9 mouse cellular contexts compared by ENCODE assay signal in the genomic region with DNA sequence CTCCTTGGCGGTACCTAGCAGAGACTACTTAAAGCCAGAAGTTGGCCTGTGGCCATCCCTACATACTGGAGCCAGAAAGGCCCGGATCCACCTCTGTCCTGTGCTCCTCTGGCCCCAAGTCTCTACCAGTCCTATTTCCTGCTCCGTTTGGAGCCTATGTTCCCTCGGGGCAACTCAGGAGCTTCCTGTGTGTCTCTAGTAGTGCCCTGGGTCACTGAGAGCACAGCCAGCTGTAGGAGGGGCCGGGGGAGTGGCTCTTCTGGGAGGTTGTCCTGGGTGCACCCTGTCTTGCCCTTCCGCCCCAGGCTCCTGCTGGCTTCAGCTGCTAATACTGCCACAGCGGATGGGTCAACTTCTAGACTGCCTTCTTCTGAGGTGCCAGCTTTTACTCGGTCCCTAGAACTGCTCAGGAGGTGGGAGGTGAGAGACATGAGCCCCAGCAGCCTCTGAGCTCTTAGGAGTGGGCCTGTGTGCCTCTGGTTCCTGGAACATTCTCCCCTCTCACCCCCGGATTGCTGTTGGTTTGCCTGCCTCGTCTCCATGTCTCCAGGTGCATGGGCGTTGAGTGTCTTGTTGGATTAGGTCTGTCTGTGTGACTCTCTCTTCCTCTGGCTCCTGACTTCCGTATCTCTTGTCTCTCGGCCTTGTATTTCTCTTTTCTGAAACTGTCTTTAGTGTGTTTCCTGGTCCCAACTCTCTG. TPM values are rescaled to one million over a fixed set of nuclear protein-coding genes. Genes with fewer than 3 reads are reported as not detected.
A peak's percentile ranks its signal among the peaks of the same experiment; 100 is the strongest.
DNase-seq lines count a peak whose midpoint lies in the region; ATAC-seq and TF ChIP-seq lines count a peak whose summit lies in the region.
"Had no signal": no experiment of that assay in that cellular context is flagged by ENCODE, and none has a peak within 500 bp of the region (broad histone marks: within the 10 kb centered on the region; RNA-seq: fewer than 3 reads in every experiment).

No protein-coding gene starts in this region.

- peak overlapping the region; percentile 62 for H3K4me2 ChIP-seq in CH12.LX (ENCODE audit: insufficient read depth, low read depth, poor library complexity, severe bottlenecking)
- H3K4me2 ChIP-seq in embryonic facial prominence, embryonic 13.5 days: no peak overlapping the region
- no peak overlapping the region for H3K4me2 ChIP-seq in liver, embryonic 13.5 days

- intact Hi-C loops in heart, postnatal 25 days (cut with DNase I): no loop called here

- H3K79me2 ChIP-seq in CH12.LX (replicated peaks; ENCODE audit: control insufficient read depth, extremely low read depth, insufficient read depth, poor library complexity, severe bottlenecking): 0 out of 2 replicates have a peak, but pooled peaks cover 3% of the 10 kb centered on the region

- no peak for TF ChIP-seq CTCF in CH12.LX (conservative IDR thresholded peaks at IDR 0.05 in 1 of 2, IDR thresholded peaks at IDR 0.05 in 1 of 2; ENCODE audit: low read depth in 2 of 2, low read length in 2 of 2)
- TF ChIP-seq CTCF in cerebellum, adult 2 months (IDR thresholded peaks at IDR 0.05; ENCODE audit: borderline replicate concordance, insufficient read depth, low read depth, low read length): no peak

- in situ Hi-C loops in CH12.LX (cut with MboI; ENCODE audit: low pct_ligation_motif_present, low pct_unique_long_range_greater_than_20kb, low sequenced_read_pairs): loop anchor here (5.0 kb wide), 2 partner anchors 41 to 171 kb away; no protein-coding TSS in a partner anchor

- TF ChIP-seq POLR2A in CH12.LX (IDR thresholded peaks at IDR 0.05; ENCODE audit: low read depth, low read length): peak; percentile 61
- TF ChIP-seq POLR2A in cerebellum, adult 2 months (IDR thresholded peaks at IDR 0.05; ENCODE audit: borderline replicate concordance, insufficient read depth, low read length): no peak

- no peak for DNase-seq in heart, embryonic 10.5 days (ENCODE audit: low spot score)
- no peak for DNase-seq in heart, postnatal 25 days (ENCODE audit: low spot score)
- DNase-seq in CH12.LX (ENCODE audit: extremely low read depth): peak; percentile 87
- no peak for DNase-seq in liver, embryonic 13.5 days
- DNase-seq in cerebellum, adult 2 months: no peak
- DNase-seq: cerebellum, postnatal 25 days had no signal

- peak overlapping the region; percentile 30; the same call in 1 of the 2 replicates for H3K27ac ChIP-seq in heart, embryonic 10.5 days
- peak overlapping the region; percentile 78 for H3K27ac ChIP-seq in CH12.LX (ENCODE audit: insufficient read depth, low read depth)
- H3K27ac ChIP-seq in embryonic facial prominence, embryonic 13.5 days: 0 out of 2 replicates have a peak overlapping the region, but pooled peaks have one; percentile 22
- peak overlapping the region; percentile 62 for H3K27ac ChIP-seq in liver, embryonic 13.5 days
- H3K27ac ChIP-seq in cerebellum, adult 2 months (ENCODE audit: insufficient read depth, low read length): no peak overlapping the region

- no peaks in the 10 kb centered on the region for H3K9me3 ChIP-seq in heart, embryonic 10.5 days
- no peaks in the 10 kb centered on the region for H3K9me3 ChIP-seq in CH12.LX (replicated peaks; ENCODE audit: low read length)
- no peaks in the 10 kb centered on the region for H3K9me3 ChIP-seq in embryonic facial prominence, embryonic 13.5 days
- no peaks in the 10 kb centered on the region for H3K9me3 ChIP-seq in liver, embryonic 13.5 days (replicated peaks)

- H3K9ac ChIP-seq in CH12.LX (ENCODE audit: insufficient read depth, low read depth): peak overlapping the region; percentile 70
- no peak overlapping the region for H3K9ac ChIP-seq in embryonic facial prominence, embryonic 13.5 days
- no peak overlapping the region for H3K9ac ChIP-seq in liver, embryonic 13.5 days

- dilution Hi-C loops in CH12.LX (cut with MboI; ENCODE audit: extremely low pct_ligation_motif_present, extremely low pct_unique_long_range_greater_than_20kb, low sequenced_read_pairs): no loop called here

- H3K27me3 ChIP-seq in heart, embryonic 10.5 days (ENCODE audit: insufficient read depth, poor library complexity, severe bottlenecking): peaks cover 67% of the 10 kb centered on the region
- H3K27me3 ChIP-seq in CH12.LX (replicated peaks): no peaks in the 10 kb centered on the region
- no peaks in the 10 kb centered on the region for H3K27me3 ChIP-seq in embryonic facial prominence, embryonic 13.5 days
- no peaks in the 10 kb centered on the region for H3K27me3 ChIP-seq in liver, embryonic 13.5 days
- H3K27me3 ChIP-seq in cerebellum, adult 2 months (ENCODE audit: control insufficient read depth, insufficient read depth, low read length): no peaks in the 10 kb centered on the region

- WGBS in heart, embryonic 10.5 days: 78% methylated on average over 13 of the region's 13 CpGs
- 66% methylated on average over 13 of the region's 13 CpGs for WGBS in embryonic facial prominence, embryonic 13.5 days
- 74% methylated on average over 13 of the region's 13 CpGs for WGBS in liver, embryonic 13.5 days (ENCODE audit: insufficient replicate concordance)
- 59% methylated on average over 13 of the region's 13 CpGs for WGBS in cerebellum, adult 2 months

- peaks cover 47% of the 10 kb centered on the region for H3K4me1 ChIP-seq in heart, embryonic 10.5 days
- peaks cover 31 to 64% of the 10 kb centered on the region in 2 experiments for H3K4me1 ChIP-seq in CH12.LX (ENCODE audit: control insufficient read depth in 1 of 2, insufficient read depth in 2 of 2)
- 0 out of 2 replicates have a peak, but pooled peaks cover 10% of the 10 kb centered on the region for H3K4me1 ChIP-seq in embryonic facial prominence, embryonic 13.5 days
- H3K4me1 ChIP-seq in liver, embryonic 13.5 days (replicated peaks): peaks cover 65% of the 10 kb centered on the region
- H3K4me1 ChIP-seq in cerebellum, adult 2 months (ENCODE audit: control insufficient read depth, insufficient read depth, low read length): 0 out of 2 replicates have a peak, but pooled peaks cover 3% of the 10 kb centered on the region

- peaks cover 82% of the 10 kb centered on the region for H3K36me3 ChIP-seq in heart, embryonic 10.5 days
- peaks cover 30 to 70% of the 10 kb centered on the region in 2 experiments for H3K36me3 ChIP-seq in CH12.LX (replicated peaks in 1 of 2; ENCODE audit: control insufficient read depth in 1 of 2, insufficient read depth in 1 of 2, low read length in 1 of 2)
- peaks cover 90% of the 10 kb centered on the region for H3K36me3 ChIP-seq in embryonic facial prominence, embryonic 13.5 days
- peaks cover 81% of the 10 kb centered on the region for H3K36me3 ChIP-seq in liver, embryonic 13.5 days

- TF ChIP-seq RAD21 in CH12.LX (IDR thresholded peaks at IDR 0.05; ENCODE audit: low read depth, low read length): no peak

- no peak for TF ChIP-seq EP300 in CH12.LX (IDR thresholded peaks at IDR 0.05; ENCODE audit: low read length)

- no peak overlapping the region for H3K4me3 ChIP-seq in heart, embryonic 10.5 days
- H3K4me3 ChIP-seq in CH12.LX (replicated peaks in 1 of 3; ENCODE audit: low read depth in 2 of 3, low read length in 2 of 3, poor library complexity in 1 of 3): peak overlapping the region; percentile 58 to 63 (median 63)
- H3K4me3 ChIP-seq in embryonic facial prominence, embryonic 13.5 days: no peak overlapping the region
- no peak overlapping the region for H3K4me3 ChIP-seq in liver, embryonic 13.5 days (replicated peaks)
- no peak overlapping the region for H3K4me3 ChIP-seq in cerebellum, adult 2 months (replicated peaks; ENCODE audit: insufficient read depth, low read depth, low read length)

- ATAC-seq in embryonic facial prominence, embryonic 13.5 days (ENCODE audit: insufficient number of reproducible peaks, insufficient read depth, low FRiP score, low TSS enrichment, low read depth): no peak
- 0 out of 2 replicates have a peak, but pooled peaks have one; percentile 27 for ATAC-seq in liver, embryonic 13.5 days (ENCODE audit: low read depth)
- no peak for ATAC-seq in megakaryocyte-erythroid progenitor cell, adult 5-6 weeks (replicated peaks; ENCODE audit: low FRiP score, low TSS enrichment, poor library complexity, severe bottlenecking)
- no peak for ATAC-seq in megakaryocyte, adult 5-6 weeks (ENCODE audit: poor library complexity, severe bottlenecking)

TF ChIP-seq in CH12.LX, 34 proteins besides CTCF, POLR2A, EP300 and RAD21 (continues in another document):
- TF ChIP-seq NRF1 (IDR thresholded peaks at IDR 0.05; ENCODE audit: low read depth, low read length) (peak; percentile 38; the same call in 1 of the 2 replicates), BHLHE40 (IDR thresholded peaks at IDR 0.05; ENCODE audit: low read depth, low read length) (no peak), CHD1 (IDR thresholded peaks at IDR 0.05; ENCODE audit: low read depth, low read length) (no peak), JUND (conservative IDR thresholded peaks at IDR 0.05; ENCODE audit: low read depth, low read length) (no peak), MEF2A (IDR thresholded peaks at IDR 0.05; ENCODE audit: borderline replicate concordance, low read depth, low read length) (peak; percentile 18; the same call in 1 of the 2 replicates), CHD2 (IDR thresholded peaks at IDR 0.05; ENCODE audit: low read length) (no peak), TCF12 (IDR thresholded peaks at IDR 0.05; ENCODE audit: low read depth, low read length) (peak; percentile 75), USF1 (IDR thresholded peaks at IDR 0.05; ENCODE audit: low read depth, low read length) (no peak), ZKSCAN1 (IDR thresholded peaks at IDR 0.05; ENCODE audit: borderline replicate concordance, low read depth, low read length) (no peak), ZMIZ1 (IDR thresholded peaks at IDR 0.05; ENCODE audit: low read depth, low read length) (peak; percentile 66; the same call in 1 of the 2 replicates), ELF1 (IDR thresholded peaks at IDR 0.05; ENCODE audit: low read depth, low read length) (peak; percentile 76), NELFE (IDR thresholded peaks at IDR 0.05; ENCODE audit: low read depth, low read length) (peak; percentile 57; the same call in 1 of the 2 replicates), MYC (IDR thresholded peaks at IDR 0.05; ENCODE audit: low read depth, low read length) (0 out of 2 replicates have a peak, but pooled peaks have one; percentile 17)

RNA-seq across cellular contexts. Expression of a gene that starts 29.3 kb away (rescaled TPM):
- polyA plus RNA-seq in heart, embryonic 10.5 days (2016; fragmentation: Nextera tagmentation; extraction: Ambion mirVana): 6.5 and 9.2 TPM in 2 replicates
- total RNA-seq in heart, postnatal 25 days (2021): 10 to 100 TPM; 20.9 to 24.7 TPM
- 31.9 and 35.9 TPM in 2 replicates for total RNA-seq in CH12.LX (2012; rRNA removed)
- total RNA-seq in CH12.LX (2014; rRNA removed): 14.7 and 18.8 TPM in 2 replicates
- 62.2 and 67.7 TPM in 2 replicates for polyA plus RNA-seq in CH12.LX (2012; ENCODE audit: insufficient read length, low read depth)
- polyA plus RNA-seq in embryonic facial prominence, embryonic 13.5 days (2015; fragmentation: Nextera tagmentation; extraction: Ambion mirVana): 12.7 and 13.3 TPM in 2 replicates
- polyA plus RNA-seq in liver, embryonic 13.5 days (2015; fragmentation: Nextera tagmentation; extraction: Ambion mirVana): 4.2 and 4.9 TPM in 2 replicates
- total RNA-seq in megakaryocyte-erythroid progenitor cell, adult 5-6 weeks (2014; fragmentation: Nextera tagmentation): 45.7 and 54.4 TPM in 2 replicates
- total RNA-seq in megakaryocyte-erythroid progenitor cell, adult 5-6 weeks (2017): 27.7 and 28.6 TPM in 2 replicates
- total RNA-seq in megakaryocyte, adult 5-6 weeks (2015): 5.5 and 12.0 TPM in 2 replicates
- total RNA-seq in megakaryocyte, adult 5-6 weeks (2017): 6.4 and 8.6 TPM in 2 replicates
- polyA plus RNA-seq in cerebellum, adult 2 months (2012; rRNA removed): 238 and 239 TPM in 2 replicates

Comparison
In these comparisons a context has a peak if more than half of its experiments do, and no peak if none do; other contexts are left out.
1. H3K4me3 ChIP-seq: peak in CH12.LX (3 of 3); none in heart, embryonic 10.5 days (single experiment), embryonic facial prominence, embryonic 13.5 days (single experiment), liver, embryonic 13.5 days (single experiment) and cerebellum, adult 2 months (single experiment).